Mouse (Mus musculus) embryonic facial prominence, embryonic 10.5 days (tissue): ENCODE data around the gene Zwilch. TPM values are rescaled to one million over a fixed set of nuclear protein-coding genes. Genes with fewer than 3 reads are reported as not detected.
A peak's percentile ranks its signal among the peaks of the same experiment; 100 is the strongest.

Experiments used
- DNase-seq: peaks from one replicate; pipeline ENCODE4 v3.0.0-alpha.2; 2017; ENCODE audit warnings: low spot score
- H3K27ac ChIP-seq: fragments of 300-500 bp; sonication (generic); replicated peaks from 2 replicates; pipeline ENCODE4 v1.5.1; 2016; ENCODE audit warnings: mild to moderate bottlenecking
- H3K27me3 ChIP-seq: fragments of 300-500 bp; sonication (generic); replicated peaks from 2 replicates; pipeline ENCODE4 v1.6.1; 2016; ENCODE audit warnings: low read depth, mild to moderate bottlenecking; ENCODE audit not compliant: poor library complexity, severe bottlenecking
- H3K36me3 ChIP-seq: fragments of 300-500 bp; sonication (generic); replicated peaks from 2 replicates; pipeline ENCODE4 v1.6.1; 2016; ENCODE audit warnings: mild to moderate bottlenecking, moderate library complexity
- H3K4me1 ChIP-seq: fragments of 300-500 bp; sonication (generic); 2 replicates; pipeline ENCODE4 v1.6.1; 2016
- H3K4me3 ChIP-seq: fragments of 300-500 bp; sonication (generic); 2 replicates; pipeline ENCODE4 v1.5.1; 2016; ENCODE audit warnings: mild to moderate bottlenecking, moderate library complexity
- H3K9me3 ChIP-seq: fragments of 300-500 bp; sonication (generic); 2 replicates; pipeline ENCODE4 v1.6.1; 2016; ENCODE audit warnings: mild to moderate bottlenecking
- WGBS: fragments of 180-500 bp; shearing (Covaris S2); methylation state at CpG from one replicate; pipeline ENCODE4 v1.1.7; 2016; 5-methylcytosine and 5-hydroxymethylcytosine counted together
- polyA plus RNA-seq: library from polyadenylated mRNA; unstranded; fragments of >200 nt; fragmentation: Nextera tagmentation; extraction: Ambion mirVana; gene quantifications from 2 replicates; pipeline ENCODE4 v1.2.1, GENCODE M21; 2016

Zwilch gene
- polyA plus RNA-seq: 43.7 and 46.1 TPM in 2 replicates

DNA sequence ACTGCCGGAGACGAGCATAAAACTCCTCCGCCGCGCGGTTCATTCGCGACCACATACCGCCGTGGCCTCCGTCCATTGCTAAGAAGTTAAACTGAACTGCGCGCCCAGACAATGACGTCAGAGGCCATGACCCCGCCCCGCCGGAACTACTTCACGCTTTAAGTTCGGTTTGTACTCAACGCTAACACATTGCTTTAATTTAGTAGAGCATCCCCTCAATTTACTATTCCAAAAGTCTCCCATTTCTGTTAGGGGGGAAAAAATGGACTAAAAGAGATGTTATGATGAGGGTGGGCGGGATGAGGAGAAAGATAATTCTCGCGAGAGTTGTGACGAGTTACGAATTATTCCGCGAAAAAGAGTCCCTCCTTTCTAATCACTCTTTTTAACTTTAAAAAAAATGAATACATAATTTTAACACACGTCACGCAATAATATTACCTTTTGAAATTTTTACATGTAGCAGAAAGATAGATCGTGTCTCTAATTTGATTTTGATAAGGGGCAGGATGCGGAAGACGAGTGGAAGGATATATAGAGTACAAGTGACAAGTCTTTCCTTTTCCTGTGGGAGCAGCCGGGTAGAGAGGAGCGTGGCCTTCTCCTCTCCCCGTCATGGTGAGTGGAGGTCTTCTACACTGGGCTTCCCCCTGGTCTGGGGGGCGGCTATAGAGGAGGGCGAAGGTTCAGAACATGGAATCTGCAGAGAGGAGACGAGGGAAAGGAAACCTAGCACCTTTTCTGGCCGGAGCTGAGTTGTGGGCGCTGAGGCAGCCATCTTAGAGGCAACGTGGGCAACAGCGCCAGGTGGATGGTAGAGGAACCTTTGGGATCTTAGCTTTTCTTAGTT lies at the start of gene Zwilch, which contains the start of gene Rpl4:
Gene Zwilch (minus strand): TSS at position 289 of the 850 bp plus-strand sequence.
Gene Rpl4 (plus strand): TSS at position 560 of the 850 bp plus-strand sequence.
- peaks cover 24% of the 10 kb centered on the region for H3K4me1 ChIP-seq
- peak within 1 kb of the TSS; percentile 97 for H3K27ac ChIP-seq
- H3K9me3 ChIP-seq: no peaks in the 10 kb centered on the region
- under 1% methylated on average over 42 of the region's 42 CpGs for WGBS
- H3K36me3 ChIP-seq: peaks cover 49% of the 10 kb centered on the region
- H3K4me3 ChIP-seq: peak within 1 kb of the TSS; percentile 74
- no peaks in the 10 kb centered on the region for H3K27me3 ChIP-seq
- DNase-seq: peak; percentile 86

DNA sequence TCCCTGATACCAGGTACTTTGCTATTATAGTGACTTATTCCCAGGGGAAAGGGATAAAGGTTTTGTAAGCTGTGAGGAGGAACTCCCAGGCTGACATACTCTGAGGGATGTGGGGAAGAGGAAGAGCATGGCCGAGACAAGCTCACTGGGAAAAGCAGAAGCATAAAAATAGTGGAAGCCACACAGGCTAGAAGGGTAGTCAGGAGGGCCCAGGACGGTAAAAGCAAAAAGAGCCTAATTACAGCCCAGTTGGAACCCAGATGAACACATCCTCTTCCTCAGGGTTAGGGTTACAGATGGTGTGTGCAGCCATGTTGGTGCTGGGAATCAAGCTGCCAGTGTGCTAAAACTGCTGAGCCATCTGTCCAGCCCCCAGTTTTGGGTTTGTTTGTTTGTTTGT lies 49.2 kb upstream of the Zwilch start:
- H3K4me3 ChIP-seq: no peak overlapping the region
- H3K27me3 ChIP-seq: no peaks in the 10 kb centered on the region
- no peak overlapping the region for H3K27ac ChIP-seq
- peaks cover 24% of the 10 kb centered on the region for H3K4me1 ChIP-seq
- no peaks in the 10 kb centered on the region for H3K9me3 ChIP-seq
- peaks cover 5% of the 10 kb centered on the region for H3K36me3 ChIP-seq
- DNase-seq: no peak
- 72% methylated on average over 2 of the region's 2 CpGs for WGBS

- DNase-seq: no peak
- no peak overlapping the region for H3K4me3 ChIP-seq
- peaks cover 24% of the 10 kb centered on the region for H3K4me1 ChIP-seq
- H3K27ac ChIP-seq: no peak overlapping the region
- H3K36me3 ChIP-seq: peaks cover 5% of the 10 kb centered on the region
- WGBS: 89% methylated on average over 4 of the region's 4 CpGs
- H3K9me3 ChIP-seq: no peaks in the 10 kb centered on the region
- H3K27me3 ChIP-seq: no peaks in the 10 kb centered on the region
Observed at GRCm38 (mm10) chr9:64221480-64221879, 48.6 kb upstream of the Zwilch start.

DNA sequence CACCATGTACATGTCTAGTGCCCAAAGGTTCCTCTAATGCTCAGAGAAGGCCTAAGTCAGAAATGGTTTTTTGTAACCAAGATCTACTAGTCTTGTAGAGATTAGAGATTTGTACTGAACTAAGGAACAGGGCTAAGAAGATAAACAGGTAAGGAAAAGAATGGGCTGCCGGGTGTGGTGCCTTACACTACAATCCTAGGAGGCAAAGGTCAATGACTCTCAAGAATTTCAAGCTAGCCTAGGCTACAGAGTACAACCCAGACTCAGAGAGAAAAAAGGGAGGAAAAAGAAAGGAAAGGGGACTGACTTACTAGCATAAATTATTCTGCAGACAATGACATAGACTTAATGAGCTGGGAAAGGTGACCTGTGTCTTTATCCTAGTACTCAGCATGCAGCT lies 47.7 kb upstream of the Zwilch start:
- Histone ChIP-seq H3K27ac (no peak overlapping the region), H3K4me3 (no peak overlapping the region), H3K4me1 (peaks cover 24% of the 10 kb centered on the region), H3K36me3 (peaks cover 5% of the 10 kb centered on the region), H3K27me3 (no peaks in the 10 kb centered on the region), H3K9me3 (no peaks in the 10 kb centered on the region)
- WGBS: 73% methylated on average over 1 of the region's 1 CpGs
- DNase-seq: no peak

DNA sequence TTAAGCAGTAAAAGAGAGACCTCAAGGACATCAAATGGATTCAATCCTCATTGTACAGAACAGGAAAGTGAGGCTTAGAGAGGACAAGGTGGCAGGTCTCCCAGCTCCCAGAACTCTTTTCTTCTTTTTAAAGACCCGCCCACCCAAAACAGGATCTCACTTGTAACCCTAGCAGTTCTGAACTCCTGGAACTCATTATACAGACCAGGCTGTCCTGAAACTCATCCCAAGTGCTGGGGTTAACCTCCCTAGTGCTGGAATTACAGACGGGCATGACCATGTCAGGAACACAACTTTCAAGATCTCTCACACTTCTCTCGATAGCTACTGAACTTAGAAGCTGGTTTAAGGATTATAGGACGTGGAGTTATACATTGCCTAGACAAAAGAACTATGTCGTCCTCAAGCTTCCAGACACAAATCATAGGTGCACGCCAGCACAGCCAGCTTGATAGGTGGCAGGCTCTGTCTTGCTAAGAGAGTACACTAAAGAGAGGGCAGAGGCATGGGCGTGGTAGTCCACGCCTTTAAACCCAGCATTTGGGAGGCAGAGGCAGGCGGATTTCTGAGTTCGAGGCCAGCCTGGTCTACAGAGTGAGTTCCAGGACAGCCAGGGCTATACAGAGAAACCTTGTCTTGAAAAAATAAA lies 47.0 kb upstream of the Zwilch start:
- H3K4me3 ChIP-seq: no peak overlapping the region
- no peak for DNase-seq
- no peaks in the 10 kb centered on the region for H3K27me3 ChIP-seq
- 79% methylated on average over 10 of the region's 10 CpGs for WGBS
- H3K9me3 ChIP-seq: no peaks in the 10 kb centered on the region
- H3K27ac ChIP-seq: no peak overlapping the region; the same call in 1 of the 2 replicates
- H3K4me1 ChIP-seq: peaks cover 24% of the 10 kb centered on the region
- peaks cover 5% of the 10 kb centered on the region for H3K36me3 ChIP-seq

- peaks cover 24% of the 10 kb centered on the region for H3K4me1 ChIP-seq
- no peak overlapping the region for H3K27ac ChIP-seq
- 65% methylated on average over 1 of the region's 1 CpGs for WGBS
- H3K36me3 ChIP-seq: peaks cover 5% of the 10 kb centered on the region
- DNase-seq: no peak
- H3K9me3 ChIP-seq: no peaks in the 10 kb centered on the region
- no peaks in the 10 kb centered on the region for H3K27me3 ChIP-seq
- H3K4me3 ChIP-seq: no peak overlapping the region
Observed at GRCm38 (mm10) chr9:64219305-64219704, 46.4 kb upstream of the Zwilch start.

DNA sequence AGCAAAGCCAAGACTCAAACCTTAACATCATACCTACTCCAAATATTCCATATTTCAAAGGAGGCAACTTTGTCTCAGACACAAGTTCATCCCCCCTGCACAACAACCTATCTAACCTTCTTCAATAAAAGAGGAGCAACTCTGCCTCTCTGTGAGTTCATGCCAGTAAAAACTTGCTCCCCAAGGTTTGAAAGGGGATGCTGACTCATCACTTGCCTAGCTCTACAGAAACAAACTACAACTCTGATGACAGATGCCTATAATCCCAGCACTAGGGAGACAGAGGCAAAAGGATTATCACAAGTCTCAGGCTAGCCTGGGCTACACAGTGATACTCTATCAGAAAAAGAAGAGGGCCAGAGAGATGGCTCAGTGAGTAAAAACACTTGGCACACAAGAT lies 45.0 kb upstream of the Zwilch start:
- H3K4me3 ChIP-seq: no peak overlapping the region
- no peak overlapping the region for H3K27ac ChIP-seq
- H3K9me3 ChIP-seq: no peaks in the 10 kb centered on the region
- H3K36me3 ChIP-seq: peaks cover 19% of the 10 kb centered on the region
- peaks cover 24% of the 10 kb centered on the region for H3K4me1 ChIP-seq
- no peaks in the 10 kb centered on the region for H3K27me3 ChIP-seq
- no peak for DNase-seq

DNA sequence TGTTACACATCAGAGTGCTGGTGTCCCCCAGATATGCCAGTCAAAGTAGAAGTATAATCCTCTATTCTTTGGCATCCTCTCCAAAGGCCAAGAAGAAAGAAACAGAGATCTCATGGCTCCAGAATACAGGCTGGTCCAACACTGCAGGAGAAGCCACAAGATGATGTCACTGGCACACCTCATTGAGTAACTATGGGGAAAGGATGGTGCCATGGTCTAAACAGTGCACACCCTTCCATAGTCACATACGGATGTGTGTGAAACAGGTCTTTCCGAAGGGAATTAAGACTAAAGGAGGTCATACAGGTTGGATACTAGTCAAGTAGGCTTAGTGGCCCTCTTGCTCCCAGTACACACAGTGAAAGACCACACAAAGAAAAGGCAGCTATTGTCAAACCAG lies 43.7 kb upstream of the Zwilch start:
- Histone ChIP-seq H3K4me1 (peaks cover 20% of the 10 kb centered on the region), H3K27me3 (no peaks in the 10 kb centered on the region), H3K36me3 (peaks cover 30% of the 10 kb centered on the region), H3K9me3 (no peaks in the 10 kb centered on the region), H3K4me3 (no peak overlapping the region), H3K27ac (no peak overlapping the region)
- WGBS: 92% methylated on average over 2 of the region's 2 CpGs
- no peak for DNase-seq

DNA sequence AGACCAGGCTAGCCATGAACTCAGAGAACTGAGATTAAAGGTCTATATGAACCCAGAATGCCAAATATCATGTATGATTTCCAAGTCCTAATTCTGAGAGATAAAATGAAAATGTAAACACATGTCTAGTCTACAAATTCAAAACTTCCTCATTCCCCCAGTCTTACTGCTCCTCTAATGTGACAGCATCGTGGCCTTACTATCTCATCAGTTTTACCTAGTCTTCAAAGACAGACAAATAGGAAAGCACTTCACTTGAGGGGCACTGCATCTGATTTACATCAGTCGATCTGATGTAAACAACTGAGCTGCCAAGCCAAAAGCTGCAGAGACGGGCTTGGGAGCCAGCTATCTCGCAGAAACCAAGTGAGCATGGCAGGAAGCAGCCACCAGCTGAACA lies 43.2 kb upstream of the Zwilch start:
- Histone ChIP-seq H3K4me1 (peaks cover 20% of the 10 kb centered on the region), H3K4me3 (no peak overlapping the region), H3K27ac (no peak overlapping the region), H3K36me3 (peaks cover 36% of the 10 kb centered on the region), H3K9me3 (no peaks in the 10 kb centered on the region), H3K27me3 (no peaks in the 10 kb centered on the region)
- 83% methylated on average over 4 of the region's 4 CpGs for WGBS
- DNase-seq: no peak

DNA sequence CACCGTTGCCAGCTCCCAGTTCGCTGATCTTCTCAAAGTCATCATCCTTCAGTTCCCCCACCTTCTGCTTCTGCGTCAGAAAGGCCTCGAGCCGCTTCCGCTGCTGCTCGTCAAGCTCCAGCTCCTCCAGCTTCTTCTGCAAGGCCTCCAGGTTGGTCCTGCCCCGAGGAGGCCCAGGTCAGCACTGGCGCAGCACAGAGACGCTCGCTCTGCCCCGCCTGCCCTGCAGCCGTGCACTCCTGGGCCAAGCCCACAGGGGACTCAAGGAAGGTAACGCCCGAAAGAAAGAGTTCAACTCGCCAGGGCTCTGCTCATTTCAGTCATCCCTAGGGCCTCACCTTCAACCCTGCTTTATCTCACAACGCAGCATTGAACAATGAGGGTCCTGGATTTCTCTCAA lies 41.5 kb upstream of the Zwilch start:
- H3K4me3 ChIP-seq: no peak overlapping the region
- 92% methylated on average over 17 of the region's 17 CpGs for WGBS
- no peaks in the 10 kb centered on the region for H3K9me3 ChIP-seq
- H3K36me3 ChIP-seq: peaks cover 52% of the 10 kb centered on the region
- H3K27ac ChIP-seq: no peak overlapping the region
- H3K4me1 ChIP-seq: peaks cover 4% of the 10 kb centered on the region
- no peaks in the 10 kb centered on the region for H3K27me3 ChIP-seq
- no peak for DNase-seq

- Histone ChIP-seq H3K27me3 (no peaks in the 10 kb centered on the region), H3K27ac (no peak overlapping the region), H3K4me1 (no peaks in the 10 kb centered on the region), H3K9me3 (no peaks in the 10 kb centered on the region), H3K4me3 (no peak overlapping the region), H3K36me3 (peaks cover 94% of the 10 kb centered on the region)
- DNase-seq: no peak
- 86% methylated on average over 3 of the region's 3 CpGs for WGBS
Observed at GRCm38 (mm10) chr9:64207509-64208084, 34.7 kb upstream of the Zwilch start.

GRCm38 (mm10) chr9:64202866-64203265 lies 30.0 kb upstream of the Zwilch start:
- no peaks in the 10 kb centered on the region for H3K27me3 ChIP-seq
- no peak overlapping the region for H3K4me3 ChIP-seq
- no peaks in the 10 kb centered on the region for H3K9me3 ChIP-seq
- peaks cover 91% of the 10 kb centered on the region for H3K36me3 ChIP-seq
- peaks cover 6% of the 10 kb centered on the region; the same call in 1 of the 2 replicates for H3K4me1 ChIP-seq
- H3K27ac ChIP-seq: no peak overlapping the region
- no peak for DNase-seq

DNA sequence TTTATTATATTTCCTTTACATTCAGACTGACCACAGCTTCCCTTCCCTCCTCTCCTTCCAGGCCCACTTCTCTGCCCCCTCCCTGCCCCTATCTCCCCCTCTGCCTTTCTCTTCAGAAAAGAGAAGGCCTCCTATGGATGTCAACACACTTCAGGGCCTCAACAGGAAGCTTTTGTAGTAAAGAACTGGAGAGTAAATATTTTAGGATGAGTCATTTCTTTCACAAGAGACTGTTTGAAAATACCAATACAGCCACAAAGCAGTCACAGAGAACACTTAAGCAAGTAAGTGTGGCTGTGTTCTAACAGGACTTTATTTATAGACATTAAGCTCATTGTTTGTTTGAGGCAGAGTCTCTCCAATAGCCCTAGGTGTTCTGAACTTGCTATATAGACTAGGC lies 29.4 kb upstream of the Zwilch start:
- DNase-seq: no peak
- H3K4me3 ChIP-seq: no peak overlapping the region
- no peaks in the 10 kb centered on the region for H3K27me3 ChIP-seq
- H3K36me3 ChIP-seq: peaks cover 92% of the 10 kb centered on the region
- H3K27ac ChIP-seq: no peak overlapping the region
- no peaks in the 10 kb centered on the region for H3K9me3 ChIP-seq
- H3K4me1 ChIP-seq: peaks cover 6% of the 10 kb centered on the region; the same call in 1 of the 2 replicates
